Mouse (Mus musculus): Measurements from ENCODE around the gene Dtd1.

- TF ChIP-seq CTCF (IDR thresholded peaks at IDR 0.05; ENCODE audit: low read depth) = no peak
- no peak for TF ChIP-seq EP300 (optimal IDR thresholded peaks at IDR 0.05)
Observed at GRCm38 (mm10) chr2:144740577-144740997, 140.9 kb downstream of the Dtd1 start.
